Mouse (Mus musculus): ENCODE results near the gene Gm10647.

DNA sequence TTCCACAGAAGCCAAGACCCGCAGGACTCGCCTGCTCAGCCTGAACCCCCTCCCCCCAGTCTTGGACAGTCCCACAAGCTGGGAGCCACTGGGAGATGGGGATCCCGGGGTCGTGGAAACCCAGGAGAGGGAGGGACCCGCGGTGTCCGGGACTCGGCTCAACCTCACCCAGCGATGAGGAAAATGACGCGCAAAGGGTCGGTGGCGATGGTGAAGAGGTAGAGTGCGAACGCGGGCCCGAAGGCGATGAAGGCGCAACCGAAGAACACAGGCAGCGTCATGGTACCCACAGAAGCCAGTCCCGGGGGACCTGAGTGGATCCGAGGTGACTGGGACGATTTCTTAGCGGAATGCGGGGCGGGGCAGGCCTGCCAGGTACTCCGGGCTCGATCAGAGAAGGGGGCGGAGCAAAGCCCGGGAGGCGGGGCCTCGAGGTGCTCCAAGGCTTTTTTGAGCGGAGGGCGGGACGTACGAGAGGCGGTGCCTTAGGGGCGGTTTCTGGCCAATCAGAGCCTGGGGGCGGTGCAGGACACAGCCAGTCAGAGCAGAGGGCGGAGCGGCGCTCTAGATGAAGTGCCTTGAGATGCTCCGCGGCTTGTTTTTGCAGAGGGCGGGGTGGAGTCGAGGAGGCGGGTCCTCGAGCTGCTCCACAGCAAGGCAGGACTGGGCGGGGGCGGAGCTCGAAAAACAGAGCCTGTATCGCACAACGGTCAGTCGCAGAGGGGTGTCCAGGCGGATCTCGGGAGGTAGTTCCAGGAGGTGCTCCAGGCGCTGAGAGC is 37.7 kb downstream of the Gm10647 start, which contains the start of gene Aph1c:
- TF ChIP-seq CTCF (IDR thresholded peaks at IDR 0.05; ENCODE audit: low read depth) (no peak), EP300 (IDR thresholded peaks at IDR 0.05; ENCODE audit: low read depth) (no peak)

Measured in liver, postnatal 0 days (tissue).